Mouse (Mus musculus): ENCODE measurements at regions not wholly inside any gene's neighbourhood (a gene's known extent, or its start where the extent isn't known, plus 50 kb on each side); places are given as distances from the start of the nearest gene placed in this dataset.

GRCm38 (mm10) chr6:47354515-47354914 is 98.7 kb upstream of the Cul1 start:
- no peak for DNase-seq (ENCODE audit: low spot score in 2 of 2)

GRCm38 (mm10) chr6:47355500-47355899 is 97.7 kb upstream of the Cul1 start:
- DNase-seq (ENCODE audit: low spot score in 2 of 2) = no peak

- no peak for DNase-seq (ENCODE audit: low spot score in 2 of 2)
These were observed 96.7 kb upstream of the Cul1 start for GRCm38 (mm10) chr6:47356500-47356899.

GRCm38 (mm10) chr6:47358686-47359085 is 94.5 kb upstream of the Cul1 start:
- DNase-seq (ENCODE audit: low spot score in 2 of 2) = peak in 1 of 2 experiments; percentile 20

- DNase-seq (ENCODE audit: low spot score in 2 of 2) = no peak
These were observed 89.2 kb upstream of the Cul1 start for GRCm38 (mm10) chr6:47364002-47364401.

GRCm38 (mm10) chr6:47364556-47364955 is 88.6 kb upstream of the Cul1 start:
- DNase-seq (ENCODE audit: low spot score in 2 of 2) = no peak

- DNase-seq (ENCODE audit: low spot score in 2 of 2) = no peak
These were observed 87.2 kb upstream of the Cul1 start for GRCm38 (mm10) chr6:47365651-47366645.

GRCm38 (mm10) chr6:47367461-47367860 is 85.7 kb upstream of the Cul1 start:
- DNase-seq (ENCODE audit: low spot score in 2 of 2) = no peak

GRCm38 (mm10) chr6:47375705-47376104 is 77.5 kb upstream of the Cul1 start:
- DNase-seq (ENCODE audit: low spot score in 2 of 2) = no peak

GRCm38 (mm10) chr6:47381451-47381850 is 71.7 kb upstream of the Cul1 start:
- DNase-seq (ENCODE audit: low spot score in 2 of 2) = no peak

GRCm38 (mm10) chr6:47386550-47386949 is 66.6 kb upstream of the Cul1 start:
- no peak for DNase-seq (ENCODE audit: low spot score in 2 of 2)

GRCm38 (mm10) chr6:47389908-47390307 is 63.3 kb upstream of the Cul1 start:
- no peak for DNase-seq (ENCODE audit: low spot score in 2 of 2)

GRCm38 (mm10) chr6:47390436-47391002 is 62.7 kb upstream of the Cul1 start:
- DNase-seq (ENCODE audit: low spot score in 2 of 2) = peak in 1 of 2 experiments; percentile 49

GRCm38 (mm10) chr6:47391014-47391802 is 62.0 kb upstream of the Cul1 start:
- DNase-seq (ENCODE audit: low spot score in 2 of 2) = no peak

- peak in 1 of 2 experiments; percentile 28 for DNase-seq (ENCODE audit: low spot score in 2 of 2)
These were observed 57.5 kb upstream of the Cul1 start for GRCm38 (mm10) chr6:47395465-47396337.

All from gastrocnemius, postnatal 4 days (tissue).